8 mouse cellular contexts compared by ENCODE assay signal in genomic region chr10:128015068-128015934, GRCm38 (mm10). TPM values are rescaled to one million over a fixed set of nuclear protein-coding genes. Genes with fewer than 3 reads are reported as not detected.
DNase-seq lines count a peak whose midpoint lies in the region; ATAC-seq lines count a peak whose summit lies in the region.

Gene Prim1, plus strand, starts transcription at chr10:128015168.

- intact Hi-C loops in gastrocnemius, postnatal 14 days (cut with DNase I; ENCODE audit: low total_unique reads), result no loop called here
- intact Hi-C loops in left cerebral cortex, postnatal 36 days (cut with DNase I), result no loop called here

- peaks cover 17% of the 10 kb centered on the region for H3K36me3 ChIP-seq in intestine, embryonic 14.5 days (ENCODE audit: control insufficient read depth, insufficient read depth, low read length)
- peaks cover 32% of the 10 kb centered on the region for H3K36me3 ChIP-seq in midbrain, embryonic 10.5 days

- DNase-seq in adrenal gland, adult 18-20 months (ENCODE audit: low spot score in 2 of 2), result peak; percentile 52 to 67
- DNase-seq in embryo, embryonic 10 days (ENCODE audit: low spot score), result peak; percentile 95
- DNase-seq in gastrocnemius, postnatal 14 days, result peak; percentile 64
- DNase-seq in intestine, embryonic 14.5 days (ENCODE audit: low spot score), result peak; percentile 93
- peak; percentile 77 to 78 for DNase-seq in left cerebral cortex, postnatal 36 days (ENCODE audit: low spot score in 2 of 2)
- DNase-seq in midbrain, embryonic 10.5 days (ENCODE audit: low spot score), result peak; percentile 88
- peak; percentile 72 to 78 for DNase-seq in right cerebral cortex, postnatal 36 days (ENCODE audit: low spot score in 2 of 2)
- peak; percentile 69 to 78 for DNase-seq in urinary bladder, postnatal 4 days (ENCODE audit: low spot score in 2 of 2)

- no peaks in the 10 kb centered on the region for H3K9me3 ChIP-seq in intestine, embryonic 14.5 days (ENCODE audit: control insufficient read depth, low read length)
- no peaks in the 10 kb centered on the region for H3K9me3 ChIP-seq in midbrain, embryonic 10.5 days (replicated peaks)

- 5% methylated on average over 31 of the region's 31 CpGs for WGBS in intestine, embryonic 14.5 days
- 8% methylated on average over 31 of the region's 31 CpGs for WGBS in midbrain, embryonic 10.5 days

- no peaks in the 10 kb centered on the region for H3K27me3 ChIP-seq in intestine, embryonic 14.5 days (replicated peaks; ENCODE audit: control insufficient read depth, insufficient read depth, low read length)
- H3K27me3 ChIP-seq in midbrain, embryonic 10.5 days (ENCODE audit: low read depth, poor library complexity, severe bottlenecking), result no peaks in the 10 kb centered on the region

- H3K27ac ChIP-seq in intestine, embryonic 14.5 days (ENCODE audit: low read depth), result peak within 1 kb of the TSS; percentile 78; the same call in 1 of the 2 replicates
- H3K27ac ChIP-seq in midbrain, embryonic 10.5 days (replicated peaks), result peak within 1 kb of the TSS; percentile 92

- 0 out of 2 replicates have a peak, but pooled peaks cover 5% of the 10 kb centered on the region for H3K4me1 ChIP-seq in intestine, embryonic 14.5 days (replicated peaks; ENCODE audit: control insufficient read depth, insufficient read depth, low read length)
- peaks cover 15% of the 10 kb centered on the region for H3K4me1 ChIP-seq in midbrain, embryonic 10.5 days

- peak within 1 kb of the TSS; percentile 70 for H3K4me2 ChIP-seq in intestine, embryonic 14.5 days (ENCODE audit: low read length)

- peak within 1 kb of the TSS; percentile 92 for H3K4me3 ChIP-seq in intestine, embryonic 14.5 days (ENCODE audit: low read depth, low read length)
- peak within 1 kb of the TSS; percentile 73 for H3K4me3 ChIP-seq in midbrain, embryonic 10.5 days

- peak; percentile 92 for ATAC-seq in intestine, embryonic 14.5 days (replicated peaks; ENCODE audit: low FRiP score, low TSS enrichment, low read depth)

- peak within 1 kb of the TSS; percentile 62 for H3K9ac ChIP-seq in intestine, embryonic 14.5 days (ENCODE audit: low read length)

RNA-seq across cellular contexts. Expression of gene Prim1, which starts in this region (rescaled TPM):
- total RNA-seq in adrenal gland, adult 18-20 months (2021), result 1 to 10 TPM; 2.8 to 3.5 TPM
- 1 to 10 TPM; 2.1 to 2.7 TPM for total RNA-seq in gastrocnemius, postnatal 14 days (2021)
- polyA plus RNA-seq in intestine, embryonic 14.5 days (2014; fragmentation: Nextera tagmentation; extraction: Ambion mirVana), result 85.8 and 89.1 TPM in 2 replicates
- total RNA-seq in left cerebral cortex, postnatal 36 days (2021), result 1 to 10 TPM; 6.7 to 7.2 TPM
- polyA plus RNA-seq in midbrain, embryonic 10.5 days (2016; fragmentation: Nextera tagmentation; extraction: Ambion mirVana), result 105 and 114 TPM in 2 replicates

Comparison
In these comparisons a context has a peak if more than half of its experiments do, and no peak if none do; other contexts are left out.
1. Peak in every context shown above with its lines: DNase-seq, ATAC-seq, H3K4me3 ChIP-seq and H3K27ac ChIP-seq.